Mouse (Mus musculus): Measurements from ENCODE around the gene Smg1. TPM values are rescaled to one million over a fixed set of nuclear protein-coding genes. Genes with fewer than 3 reads are reported as not detected.
A peak's percentile ranks its signal among the peaks of the same experiment; 100 is the strongest.

Gene Smg1
- polyA plus RNA-seq, 1 experiment from 2014 or later: 28.3 TPM

- H3K4me1 ChIP-seq (ENCODE audit: insufficient read depth): 0 out of 2 replicates have a peak, but pooled peaks cover 4% of the 10 kb centered on the region
Observed at GRCm38 (mm10) chr7:118236949-118237348, 6.5 kb downstream of the Smg1 start.

GRCm38 (mm10) chr7:118234236-118234635, 9.2 kb downstream of the Smg1 start:
- ATAC-seq (ENCODE audit: insufficient read depth) (no peak), DNase-seq (no peak)
- H3K27ac ChIP-seq (ENCODE audit: low read depth): no peak overlapping the region
- H3K4me2 ChIP-seq: no peak overlapping the region
- TF ChIP-seq CTCF (IDR thresholded peaks at IDR 0.05; ENCODE audit: low read depth): no peak
- H3K36me3 ChIP-seq (ENCODE audit: insufficient read depth): no peaks in the 10 kb centered on the region
- no peaks in the 10 kb centered on the region for H3K27me3 ChIP-seq (ENCODE audit: insufficient read depth, low read length)
- no peaks in the 10 kb centered on the region for H3K9me3 ChIP-seq (ENCODE audit: low read depth, low read length)
- no peak overlapping the region for H3K9ac ChIP-seq
- no peaks in the 10 kb centered on the region for H3K4me1 ChIP-seq (ENCODE audit: insufficient read depth)
- no peak overlapping the region for H3K4me3 ChIP-seq (ENCODE audit: low read depth, low read length)
- WGBS: 94% methylated on average over 1 of the region's 1 CpGs

More at GRCm38 (mm10) chr7:118236949-118237348, 6.5 kb downstream of the Smg1 start:
- Histone ChIP-seq H3K4me2 (no peak overlapping the region), H3K27me3 (ENCODE audit: insufficient read depth, low read length) (no peaks in the 10 kb centered on the region), H3K27ac (ENCODE audit: low read depth) (no peak overlapping the region), H3K36me3 (ENCODE audit: insufficient read depth) (no peaks in the 10 kb centered on the region), H3K4me3 (ENCODE audit: low read depth, low read length) (no peak overlapping the region), H3K9me3 (ENCODE audit: low read depth, low read length) (no peaks in the 10 kb centered on the region), H3K9ac (no peak overlapping the region)
- peak; percentile 26; the same call in 1 of the 2 replicates for TF ChIP-seq CTCF (IDR thresholded peaks at IDR 0.05; ENCODE audit: low read depth)
- DNase-seq: no peak
- no peak for ATAC-seq (ENCODE audit: insufficient read depth)

- Histone ChIP-seq H3K9me3 (ENCODE audit: low read depth, low read length) (no peaks in the 10 kb centered on the region), H3K4me3 (ENCODE audit: low read depth, low read length) (no peak overlapping the region), H3K27ac (ENCODE audit: low read depth) (no peak overlapping the region), H3K4me1 (ENCODE audit: insufficient read depth) (no peaks in the 10 kb centered on the region), H3K27me3 (ENCODE audit: insufficient read depth, low read length) (no peaks in the 10 kb centered on the region), H3K4me2 (no peak overlapping the region), H3K9ac (no peak overlapping the region), H3K36me3 (ENCODE audit: insufficient read depth) (no peaks in the 10 kb centered on the region)
- no peak for DNase-seq
- no peak for TF ChIP-seq CTCF (IDR thresholded peaks at IDR 0.05; ENCODE audit: low read depth)
- no peak for ATAC-seq (ENCODE audit: insufficient read depth)
Observed at GRCm38 (mm10) chr7:118232613-118233012, 10.9 kb downstream of the Smg1 start.

GRCm38 (mm10) chr7:118219777-118220176, 23.7 kb downstream of the Smg1 start:
- no peak overlapping the region for H3K9ac ChIP-seq
- no peak overlapping the region for H3K4me3 ChIP-seq (ENCODE audit: low read depth, low read length)
- no peaks in the 10 kb centered on the region for H3K36me3 ChIP-seq (ENCODE audit: insufficient read depth)
- DNase-seq (no peak), ATAC-seq (ENCODE audit: insufficient read depth) (no peak)
- WGBS: 89% methylated on average over 2 of the region's 2 CpGs
- H3K27me3 ChIP-seq (ENCODE audit: insufficient read depth, low read length): no peaks in the 10 kb centered on the region
- no peaks in the 10 kb centered on the region for H3K9me3 ChIP-seq (ENCODE audit: low read depth, low read length)
- no peaks in the 10 kb centered on the region for H3K4me1 ChIP-seq (ENCODE audit: insufficient read depth)
- TF ChIP-seq CTCF (IDR thresholded peaks at IDR 0.05; ENCODE audit: low read depth): no peak
- H3K4me2 ChIP-seq: no peak overlapping the region
- H3K27ac ChIP-seq (ENCODE audit: low read depth): no peak overlapping the region

GRCm38 (mm10) chr7:118206396-118206795, 37.1 kb downstream of the Smg1 start:
- H3K4me3 ChIP-seq (ENCODE audit: low read depth, low read length): no peak overlapping the region
- H3K27me3 ChIP-seq (ENCODE audit: insufficient read depth, low read length): no peaks in the 10 kb centered on the region
- ATAC-seq (ENCODE audit: insufficient read depth) (no peak), DNase-seq (no peak)
- H3K9ac ChIP-seq: no peak overlapping the region
- H3K36me3 ChIP-seq (ENCODE audit: insufficient read depth): peaks cover 58% of the 10 kb centered on the region
- no peaks in the 10 kb centered on the region for H3K9me3 ChIP-seq (ENCODE audit: low read depth, low read length)
- H3K4me2 ChIP-seq: no peak overlapping the region
- H3K4me1 ChIP-seq (ENCODE audit: insufficient read depth): no peaks in the 10 kb centered on the region
- WGBS: 92% methylated on average over 2 of the region's 2 CpGs
- no peak overlapping the region for H3K27ac ChIP-seq (ENCODE audit: low read depth)
- TF ChIP-seq CTCF (IDR thresholded peaks at IDR 0.05; ENCODE audit: low read depth): no peak

GRCm38 (mm10) chr7:118195756-118196155, 47.7 kb downstream of the Smg1 start:
- ATAC-seq (ENCODE audit: insufficient read depth): no peak
- Histone ChIP-seq H3K27ac (ENCODE audit: low read depth) (no peak overlapping the region), H3K36me3 (ENCODE audit: insufficient read depth) (peaks cover 69% of the 10 kb centered on the region), H3K4me1 (ENCODE audit: insufficient read depth) (no peaks in the 10 kb centered on the region), H3K27me3 (ENCODE audit: insufficient read depth, low read length) (no peaks in the 10 kb centered on the region), H3K4me2 (no peak overlapping the region), H3K9me3 (ENCODE audit: low read depth, low read length) (no peaks in the 10 kb centered on the region), H3K9ac (no peak overlapping the region), H3K4me3 (ENCODE audit: low read depth, low read length) (no peak overlapping the region)
- no peak for TF ChIP-seq CTCF (IDR thresholded peaks at IDR 0.05; ENCODE audit: low read depth)
- WGBS: 84% methylated on average over 4 of the region's 4 CpGs
- DNase-seq: no peak

GRCm38 (mm10) chr7:118185878-118186277, 57.6 kb downstream of the Smg1 start:
- DNase-seq (no peak), ATAC-seq (ENCODE audit: insufficient read depth) (no peak)
- Histone ChIP-seq H3K4me2 (no peak overlapping the region), H3K4me1 (ENCODE audit: insufficient read depth) (no peaks in the 10 kb centered on the region), H3K9me3 (ENCODE audit: low read depth, low read length) (no peaks in the 10 kb centered on the region), H3K27ac (ENCODE audit: low read depth) (no peak overlapping the region), H3K4me3 (ENCODE audit: low read depth, low read length) (no peak overlapping the region), H3K9ac (no peak overlapping the region), H3K36me3 (ENCODE audit: insufficient read depth) (peaks cover 62% of the 10 kb centered on the region), H3K27me3 (ENCODE audit: insufficient read depth, low read length) (no peaks in the 10 kb centered on the region)
- TF ChIP-seq CTCF (IDR thresholded peaks at IDR 0.05; ENCODE audit: low read depth): no peak
- WGBS: 89% methylated on average over 4 of the region's 4 CpGs

GRCm38 (mm10) chr7:118184604-118185003, 58.9 kb downstream of the Smg1 start:
- no peak overlapping the region for H3K4me2 ChIP-seq
- no peaks in the 10 kb centered on the region for H3K9me3 ChIP-seq (ENCODE audit: low read depth, low read length)
- no peaks in the 10 kb centered on the region for H3K4me1 ChIP-seq (ENCODE audit: insufficient read depth)
- DNase-seq: no peak
- ATAC-seq (ENCODE audit: insufficient read depth): no peak
- WGBS: 76% methylated on average over 1 of the region's 1 CpGs
- peaks cover 67% of the 10 kb centered on the region for H3K36me3 ChIP-seq (ENCODE audit: insufficient read depth)
- no peak overlapping the region for H3K9ac ChIP-seq
- H3K27me3 ChIP-seq (ENCODE audit: insufficient read depth, low read length): no peaks in the 10 kb centered on the region
- no peak for TF ChIP-seq CTCF (IDR thresholded peaks at IDR 0.05; ENCODE audit: low read depth)
- H3K27ac ChIP-seq (ENCODE audit: low read depth): no peak overlapping the region
- H3K4me3 ChIP-seq (ENCODE audit: low read depth, low read length): no peak overlapping the region

Measured in lung, embryonic 14.5 days (tissue).